Mouse (Mus musculus) heart, embryonic 15.5 days (tissue): ENCODE measurements around the gene Tenm3. TPM values are rescaled to one million over a fixed set of nuclear protein-coding genes. Genes with fewer than 3 reads are reported as not detected.

Experiments used
- ATAC-seq: fragments of 200-750 bp; cut with Nextera tagmentation; replicated peaks from 2 replicates; pipeline ENCODE4 v1.8.0; 2017; ENCODE audit warnings: low read depth, moderate TSS enrichment; ENCODE audit not compliant: insufficient number of reproducible peaks, insufficient read depth, low FRiP score
- H3K27ac ChIP-seq: fragments of 300-500 bp; sonication (generic); 2 replicates; pipeline ENCODE4 v1.5.1; 2015; ENCODE audit warnings: mild to moderate bottlenecking, inconsistent platforms
- H3K27me3 ChIP-seq: fragments of 300-500 bp; sonication (generic); 2 replicates; pipeline ENCODE4 v1.6.1; 2015; ENCODE audit warnings: inconsistent platforms
- H3K36me3 ChIP-seq: fragments of 300-500 bp; sonication (generic); 2 replicates; pipeline ENCODE4 v1.6.1; 2015; ENCODE audit warnings: mild to moderate bottlenecking, inconsistent platforms
- H3K4me1 ChIP-seq: fragments of 300-500 bp; sonication (generic); replicated peaks from 2 replicates; pipeline ENCODE4 v1.6.1; 2015; ENCODE audit warnings: inconsistent platforms
- H3K4me2 ChIP-seq: fragments of 300-500 bp; sonication (generic); 2 replicates; pipeline ENCODE4 v1.6.1; 2015; ENCODE audit warnings: inconsistent platforms, mild to moderate bottlenecking, moderate library complexity
- H3K4me3 ChIP-seq: fragments of 300-500 bp; sonication (generic); 2 replicates; pipeline ENCODE4 v1.5.1; 2015; ENCODE audit warnings: mild to moderate bottlenecking, inconsistent platforms
- H3K9ac ChIP-seq: fragments of 300-500 bp; sonication (generic); 2 replicates; pipeline ENCODE4 v1.6.1; 2015; ENCODE audit warnings: mild to moderate bottlenecking, inconsistent platforms
- H3K9me3 ChIP-seq: fragments of 300-500 bp; sonication (generic); replicated peaks from 2 replicates; pipeline ENCODE4 v1.6.1; 2016; ENCODE audit warnings: inconsistent platforms
- WGBS: fragments of 180-500 bp; shearing (Covaris S2); methylation state at CpG from one replicate; pipeline ENCODE4 v1.1.7; 2015; ENCODE audit warnings: mixed read lengths; 5-methylcytosine and 5-hydroxymethylcytosine counted together
- polyA plus RNA-seq: library from polyadenylated mRNA; unstranded; fragments of >200 nt; fragmentation: Nextera tagmentation; extraction: Ambion mirVana; gene quantifications from 2 replicates; pipeline ENCODE4 v1.2.1, GENCODE M21; 2015

The Tenm3 gene
- polyA plus RNA-seq, 1 experiment from 2014 or later: 5.0 TPM

DNA sequence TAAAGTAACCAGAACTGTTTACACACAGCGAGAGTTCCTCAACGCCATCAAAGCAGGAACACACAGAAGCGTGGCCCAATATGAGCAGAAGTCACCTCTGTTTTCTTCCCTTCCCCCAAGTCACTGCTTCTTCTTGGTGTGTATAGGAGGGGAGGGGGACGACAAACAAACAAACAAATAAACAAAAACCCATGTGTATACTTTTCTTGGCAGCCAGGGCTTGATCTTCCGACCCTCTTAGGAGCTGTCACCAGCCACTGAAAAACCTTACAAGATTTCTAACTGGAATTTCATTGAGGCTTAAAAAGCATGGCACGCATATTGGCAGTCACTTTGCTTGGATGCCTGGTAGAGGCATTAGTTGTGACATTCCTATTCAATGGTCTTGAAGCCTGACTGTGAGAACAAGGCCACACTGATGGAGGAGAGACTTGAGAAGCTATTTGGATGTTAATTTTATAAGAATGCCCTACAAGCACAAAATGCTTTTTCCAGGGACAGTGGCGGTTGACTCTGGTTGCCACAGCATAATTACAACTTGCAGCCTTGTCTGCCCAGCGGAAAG lies 366.3 kb downstream of the Tenm3 start:
- 0 out of 2 replicates have a peak, but pooled peaks cover 6% of the 10 kb centered on the region for H3K4me1 ChIP-seq
- no peaks in the 10 kb centered on the region for H3K27me3 ChIP-seq
- H3K9ac ChIP-seq: no peak overlapping the region
- no peak overlapping the region for H3K4me3 ChIP-seq
- no peaks in the 10 kb centered on the region for H3K36me3 ChIP-seq
- H3K27ac ChIP-seq: no peak overlapping the region
- no peaks in the 10 kb centered on the region for H3K9me3 ChIP-seq
- H3K4me2 ChIP-seq: no peak overlapping the region
- no peak for ATAC-seq
- 73% methylated on average over 8 of the region's 8 CpGs for WGBS

DNA sequence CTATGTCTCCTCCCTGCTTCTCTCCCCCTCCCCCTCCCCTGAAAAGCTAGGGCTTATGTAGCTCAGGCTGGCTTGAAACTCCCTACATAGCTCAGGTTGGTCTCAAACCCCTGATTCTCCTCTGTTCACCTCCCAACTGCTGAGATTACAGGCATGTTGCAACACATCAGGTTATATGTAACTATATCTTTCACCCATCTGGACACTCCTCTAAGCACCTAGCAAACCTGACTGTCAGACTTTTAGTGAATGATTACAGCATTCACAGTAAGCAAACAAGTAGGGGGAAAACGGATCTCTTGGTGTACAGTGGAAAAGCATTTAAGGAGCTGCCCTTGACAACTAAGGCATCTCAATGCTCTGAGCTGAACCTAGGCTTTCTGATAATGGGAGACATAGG lies 366.9 kb downstream of the Tenm3 start:
- Histone ChIP-seq H3K36me3 (no peaks in the 10 kb centered on the region), H3K9me3 (no peaks in the 10 kb centered on the region), H3K4me1 (0 out of 2 replicates have a peak, but pooled peaks cover 6% of the 10 kb centered on the region), H3K27ac (no peak overlapping the region), H3K27me3 (no peaks in the 10 kb centered on the region), H3K9ac (no peak overlapping the region), H3K4me3 (no peak overlapping the region), H3K4me2 (no peak overlapping the region)
- 45% methylated on average over 1 of the region's 1 CpGs for WGBS
- ATAC-seq: no peak

DNA sequence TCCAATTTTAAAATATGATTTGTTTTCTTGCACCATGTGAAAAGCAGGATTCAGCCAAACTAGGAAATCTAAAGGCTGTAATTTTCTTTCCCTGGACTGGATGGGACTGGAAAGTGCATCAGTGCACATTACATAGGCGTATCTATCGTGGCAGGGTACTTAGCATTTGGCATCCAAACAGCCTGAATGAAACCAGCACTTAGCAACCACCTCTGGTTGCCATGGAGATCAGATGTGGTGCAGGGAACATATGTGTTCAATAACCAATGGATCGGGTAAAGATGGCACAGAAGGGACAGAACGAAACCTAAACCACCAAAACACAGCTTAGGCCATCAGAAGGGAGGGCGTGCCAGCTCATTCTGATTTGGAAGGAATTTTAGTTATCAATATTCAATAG lies 376.1 kb downstream of the Tenm3 start:
- no peaks in the 10 kb centered on the region for H3K27me3 ChIP-seq

DNA sequence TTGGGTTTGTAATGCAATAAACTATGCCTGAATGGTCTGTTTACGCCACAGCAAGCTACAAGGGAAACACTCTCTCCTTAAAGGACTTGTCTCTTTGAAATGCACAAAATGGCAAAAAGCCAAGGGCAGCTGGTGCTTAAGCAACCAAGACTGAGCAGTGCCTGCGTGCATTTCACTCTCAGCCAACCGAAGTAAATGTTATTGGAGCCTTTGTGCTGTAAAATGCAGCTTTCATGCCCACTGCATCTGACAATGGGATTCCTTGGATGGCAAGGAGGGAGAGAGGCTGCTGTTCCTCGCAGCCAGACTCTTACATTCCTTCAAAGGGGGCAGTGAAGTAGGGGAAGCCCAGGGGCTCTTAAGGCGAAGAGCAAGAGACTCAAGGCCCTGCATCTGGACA lies 385.4 kb downstream of the Tenm3 start:
- Histone ChIP-seq H3K27me3 (no peaks in the 10 kb centered on the region), H3K36me3 (no peaks in the 10 kb centered on the region), H3K27ac (0 out of 2 replicates have a peak overlapping the region, but pooled peaks have one; percentile 37), H3K9me3 (no peaks in the 10 kb centered on the region), H3K4me2 (no peak overlapping the region), H3K9ac (no peak overlapping the region), H3K4me3 (no peak overlapping the region), H3K4me1 (peaks cover 6% of the 10 kb centered on the region; the same call in 1 of the 2 replicates)
- 28% methylated on average over 5 of the region's 5 CpGs for WGBS
- no peak for ATAC-seq

More for the DNA sequence above, 376.1 kb downstream of the Tenm3 start:
- H3K4me2 ChIP-seq: no peak overlapping the region
- 0 out of 2 replicates have a peak, but pooled peaks cover 1% of the 10 kb centered on the region for H3K4me1 ChIP-seq
- H3K27ac ChIP-seq: no peak overlapping the region
- 94% methylated on average over 5 of the region's 5 CpGs for WGBS
- no peak for ATAC-seq
- no peak overlapping the region for H3K4me3 ChIP-seq
- H3K9me3 ChIP-seq: no peaks in the 10 kb centered on the region
- no peak overlapping the region for H3K9ac ChIP-seq
- H3K36me3 ChIP-seq: no peaks in the 10 kb centered on the region

DNA sequence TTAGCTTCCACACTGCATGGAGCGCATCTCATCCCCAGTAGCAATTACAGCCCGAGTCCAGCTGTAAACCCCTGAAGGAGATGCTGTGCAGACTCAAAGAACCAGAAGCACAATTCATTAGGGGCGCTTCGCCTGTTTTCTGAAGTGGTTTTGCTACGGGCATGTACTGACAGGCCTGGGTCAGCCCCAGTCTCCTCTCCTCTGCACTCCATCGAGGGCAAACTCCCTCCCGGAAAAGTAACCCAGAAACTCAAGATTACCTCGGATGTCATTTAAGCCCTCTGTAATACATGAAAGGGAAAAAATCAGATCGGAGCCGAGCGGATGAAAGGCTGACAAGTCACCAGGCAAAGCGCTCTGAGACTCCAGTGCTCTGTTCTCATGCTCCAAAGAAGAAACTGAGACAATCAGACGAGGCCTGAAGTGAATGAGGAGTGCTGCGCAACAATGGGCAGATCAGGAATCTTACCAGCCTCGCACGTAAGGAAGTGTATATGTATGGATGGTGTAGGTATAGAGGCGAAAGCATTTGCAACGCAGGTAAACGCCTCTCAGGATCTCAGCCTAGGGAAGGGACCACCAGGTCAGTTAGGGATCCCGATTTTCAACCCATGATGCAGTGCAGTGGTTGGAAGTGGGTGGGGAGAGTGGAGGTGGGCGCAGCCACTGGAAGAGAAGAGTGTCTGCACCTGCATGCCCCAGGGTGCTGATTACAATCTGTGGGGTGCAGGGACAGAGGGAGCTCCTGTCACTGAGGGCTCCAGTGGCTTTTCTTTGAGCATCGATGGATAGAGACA lies 387.2 kb downstream of the Tenm3 start:
- 54% methylated on average over 22 of the region's 22 CpGs for WGBS
- H3K36me3 ChIP-seq: no peaks in the 10 kb centered on the region
- no peak overlapping the region for H3K4me3 ChIP-seq
- H3K4me1 ChIP-seq: peaks cover 6% of the 10 kb centered on the region; the same call in 1 of the 2 replicates
- no peak overlapping the region for H3K27ac ChIP-seq
- no peaks in the 10 kb centered on the region for H3K9me3 ChIP-seq
- no peak overlapping the region for H3K9ac ChIP-seq
- H3K27me3 ChIP-seq: no peaks in the 10 kb centered on the region
- H3K4me2 ChIP-seq: no peak overlapping the region
- no peak for ATAC-seq

DNA sequence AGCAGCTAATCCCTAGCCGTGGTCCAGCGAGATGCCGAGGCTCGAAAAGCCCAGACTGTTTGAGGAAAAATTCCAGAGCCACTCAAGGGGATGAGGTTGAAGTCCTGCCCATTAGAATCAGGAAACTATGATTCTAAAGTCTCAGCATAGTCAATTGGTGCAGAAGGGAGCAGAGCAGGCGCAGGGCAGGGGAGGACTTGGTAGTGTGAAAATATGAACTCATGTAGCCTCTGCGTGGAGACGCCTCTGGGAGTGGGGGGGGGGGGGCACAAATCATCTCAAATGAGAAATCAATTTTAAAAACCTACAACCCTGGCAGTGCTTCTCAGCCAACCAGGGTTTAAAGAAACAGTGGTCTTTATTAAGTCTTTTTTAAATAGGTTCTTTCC lies 392.5 kb downstream of the Tenm3 start:
- no peaks in the 10 kb centered on the region for H3K27me3 ChIP-seq
- no peak for ATAC-seq
- WGBS: 38% methylated on average over 7 of the region's 7 CpGs
- no peaks in the 10 kb centered on the region for H3K9me3 ChIP-seq
- no peak overlapping the region for H3K27ac ChIP-seq
- peaks cover 9% of the 10 kb centered on the region for H3K4me1 ChIP-seq
- H3K9ac ChIP-seq: no peak overlapping the region
- no peak overlapping the region for H3K4me3 ChIP-seq
- peak overlapping the region; percentile 17 for H3K4me2 ChIP-seq
- H3K36me3 ChIP-seq: no peaks in the 10 kb centered on the region

DNA sequence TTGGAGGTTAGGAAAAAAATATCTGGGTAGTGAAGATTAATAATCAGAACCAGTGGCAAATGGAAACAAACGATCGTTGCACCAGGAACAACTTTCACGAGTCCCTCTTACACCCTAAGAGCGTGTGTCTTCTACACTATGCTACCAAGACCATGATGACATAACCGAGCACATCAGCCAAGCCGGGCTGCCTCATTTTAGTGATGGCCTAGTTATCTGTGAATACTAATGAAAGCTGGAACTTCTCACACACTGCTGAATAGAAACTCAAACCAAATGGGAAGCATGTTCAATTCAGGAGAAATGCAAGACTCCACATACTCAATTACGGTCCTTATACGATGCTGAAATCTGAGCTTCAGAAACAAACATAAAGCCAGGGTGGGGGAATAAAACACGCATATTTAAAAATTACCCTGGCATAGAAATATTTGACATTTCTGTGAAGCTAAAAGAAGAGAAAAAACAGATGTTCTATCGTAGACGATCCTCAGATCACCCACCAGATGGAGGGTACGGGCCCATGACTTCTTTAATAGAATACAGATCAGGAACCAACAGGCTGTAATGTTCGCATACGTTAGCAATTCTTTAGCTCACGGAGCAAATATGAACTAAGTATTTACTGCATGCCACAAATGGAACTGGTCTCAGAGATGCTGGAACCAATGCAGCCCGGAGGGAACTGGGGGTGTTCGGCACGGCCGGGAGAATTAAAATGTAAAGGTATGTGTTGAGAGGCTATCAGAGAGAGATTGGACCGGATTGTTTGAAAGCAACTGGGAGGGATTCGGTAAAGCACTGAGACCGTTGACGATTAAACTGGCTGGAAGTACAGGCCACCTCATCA lies 393.1 kb downstream of the Tenm3 start:
- Histone ChIP-seq H3K9me3 (no peaks in the 10 kb centered on the region), H3K4me3 (no peak overlapping the region), H3K4me2 (peak overlapping the region; percentile 17), H3K27me3 (no peaks in the 10 kb centered on the region), H3K4me1 (peaks cover 8% of the 10 kb centered on the region), H3K36me3 (no peaks in the 10 kb centered on the region), H3K9ac (no peak overlapping the region), H3K27ac (no peak overlapping the region)
- 58% methylated on average over 23 of the region's 23 CpGs for WGBS
- ATAC-seq: no peak

DNA sequence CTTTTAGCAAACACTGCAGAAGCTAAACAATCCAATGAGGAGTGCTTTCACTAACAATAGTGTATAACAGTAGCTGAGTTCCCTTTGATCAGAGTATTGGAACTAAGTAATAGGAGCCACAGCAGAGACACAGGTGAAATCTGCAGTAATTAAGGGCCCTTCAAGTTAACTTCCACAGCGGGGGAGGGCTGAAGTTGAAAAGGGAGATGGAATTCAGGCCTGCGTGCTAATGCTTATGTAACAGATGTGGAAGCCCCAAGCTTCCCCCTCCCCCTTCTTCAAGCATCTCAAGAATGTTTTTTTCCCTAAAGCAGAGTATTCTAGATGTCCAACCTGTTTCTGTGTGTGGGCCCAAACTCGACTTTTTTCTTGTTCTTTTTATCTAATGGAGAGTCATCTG lies 394.1 kb downstream of the Tenm3 start:
- no peaks in the 10 kb centered on the region for H3K36me3 ChIP-seq
- no peak overlapping the region for H3K9ac ChIP-seq
- no peak for ATAC-seq
- peaks cover 8% of the 10 kb centered on the region for H3K4me1 ChIP-seq
- H3K9me3 ChIP-seq: no peaks in the 10 kb centered on the region
- no peak overlapping the region for H3K4me3 ChIP-seq
- H3K4me2 ChIP-seq: no peak overlapping the region
- 21% methylated on average over 3 of the region's 3 CpGs for WGBS
- no peak overlapping the region for H3K27ac ChIP-seq
- H3K27me3 ChIP-seq: no peaks in the 10 kb centered on the region

DNA sequence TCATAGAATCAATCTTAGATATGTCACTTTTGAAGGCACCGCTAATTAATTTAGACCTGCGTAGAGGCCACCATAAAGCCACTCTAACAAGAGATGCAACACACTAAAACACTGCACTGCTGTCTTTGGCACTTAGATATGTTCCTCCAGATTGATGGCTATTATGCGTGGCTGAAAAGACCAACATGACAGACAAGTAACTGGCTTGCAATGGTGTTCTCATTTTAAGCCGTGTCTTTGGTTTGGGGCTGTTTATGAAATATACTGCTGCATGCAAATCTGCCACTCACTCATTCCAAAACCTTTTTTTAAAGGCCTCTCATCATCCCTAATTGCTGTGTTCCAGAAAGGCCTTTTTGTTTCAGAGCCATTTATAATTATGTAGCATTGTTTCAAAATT lies 398.1 kb downstream of the Tenm3 start:
- no peak overlapping the region for H3K9ac ChIP-seq
- WGBS: 93% methylated on average over 4 of the region's 4 CpGs
- no peak overlapping the region for H3K27ac ChIP-seq
- no peak overlapping the region for H3K4me2 ChIP-seq
- H3K36me3 ChIP-seq: no peaks in the 10 kb centered on the region
- peaks cover 8% of the 10 kb centered on the region for H3K4me1 ChIP-seq
- H3K27me3 ChIP-seq: no peaks in the 10 kb centered on the region
- no peaks in the 10 kb centered on the region for H3K9me3 ChIP-seq
- H3K4me3 ChIP-seq: no peak overlapping the region
- no peak for ATAC-seq

DNA sequence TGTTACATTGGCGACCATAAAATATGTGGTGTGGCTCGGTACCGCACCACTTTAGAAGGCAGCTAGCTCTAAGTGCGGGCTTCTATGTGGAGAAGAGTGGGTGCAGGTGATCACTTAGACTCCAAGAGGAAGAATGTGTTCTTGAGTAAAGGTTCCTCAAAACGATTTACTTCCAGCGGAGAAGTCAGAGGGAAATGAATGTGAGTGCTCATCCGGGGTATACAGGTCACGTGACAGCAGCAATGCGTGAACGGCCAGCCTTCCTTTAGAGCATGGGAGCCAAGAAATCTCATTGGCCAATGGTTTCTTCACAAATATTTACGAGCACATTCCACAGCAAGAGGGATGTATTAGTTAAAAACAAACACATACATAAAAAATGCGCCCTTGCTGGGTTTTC lies 404.3 kb downstream of the Tenm3 start:
- H3K4me2 ChIP-seq: no peak overlapping the region
- no peak for ATAC-seq
- H3K27ac ChIP-seq: no peak overlapping the region
- no peak overlapping the region for H3K4me3 ChIP-seq
- H3K9me3 ChIP-seq: no peaks in the 10 kb centered on the region
- H3K4me1 ChIP-seq: peaks cover 7% of the 10 kb centered on the region
- no peaks in the 10 kb centered on the region for H3K36me3 ChIP-seq
- WGBS: 91% methylated on average over 12 of the region's 12 CpGs
- no peak overlapping the region for H3K9ac ChIP-seq
- H3K27me3 ChIP-seq: no peaks in the 10 kb centered on the region

DNA sequence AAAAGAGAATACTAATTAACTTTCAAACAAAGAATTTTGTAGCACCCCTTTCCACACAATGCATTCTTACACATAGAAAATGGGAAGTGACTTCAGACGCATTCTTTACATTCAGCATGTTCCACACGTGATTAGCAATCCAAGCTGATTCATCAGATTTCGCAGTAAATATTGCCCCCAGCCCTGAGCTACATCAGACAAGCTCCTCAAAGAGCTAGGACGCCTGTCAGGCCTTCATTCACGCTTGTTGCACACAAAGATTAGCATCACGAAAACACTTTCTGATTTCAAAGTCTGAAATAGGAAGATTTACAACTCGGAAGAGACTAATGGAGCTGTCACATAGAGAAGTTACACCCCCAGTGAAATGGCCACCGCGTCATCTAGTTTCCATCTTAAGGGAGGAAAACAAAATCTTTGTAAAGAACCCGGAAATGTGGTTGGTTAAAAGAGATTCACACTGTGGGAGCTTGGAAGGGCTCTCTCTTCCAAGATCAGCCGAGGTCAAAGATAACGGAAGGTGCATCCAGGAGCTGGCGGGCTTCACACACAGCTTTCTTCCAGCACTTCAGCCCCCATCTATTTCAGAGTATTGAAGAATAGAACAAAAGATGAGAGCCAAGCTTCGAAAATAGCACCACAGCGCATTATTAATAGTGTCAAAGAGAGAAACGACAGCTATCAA lies 406.1 kb downstream of the Tenm3 start:
- Histone ChIP-seq H3K4me3 (no peak overlapping the region), H3K27me3 (no peaks in the 10 kb centered on the region), H3K9me3 (no peaks in the 10 kb centered on the region), H3K4me1 (peaks cover 7% of the 10 kb centered on the region), H3K4me2 (0 out of 2 replicates have a peak overlapping the region, but pooled peaks have one; percentile 5), H3K27ac (no peak overlapping the region), H3K9ac (no peak overlapping the region), H3K36me3 (no peaks in the 10 kb centered on the region)
- no peak for ATAC-seq
- WGBS: 45% methylated on average over 16 of the region's 16 CpGs
